Mouse (Mus musculus) activated CD4-positive, CD25-positive, alpha-beta regulatory T cell, adult 9 weeks (primary cell): ENCODE data around the gene Avp. TPM values are rescaled to one million over a fixed set of nuclear protein-coding genes. Genes with fewer than 3 reads are reported as not detected.

ENCODE experiments used
- polyA plus RNA-seq: library from polyadenylated mRNA; unstranded; fragments of 100-300 nt; shearing (Covaris generic); gene quantifications from one replicate; pipeline ENCODE4 v1.2.1, GENCODE M21; 2017

Gene Avp
- polyA plus RNA-seq: not detected

DNA sequence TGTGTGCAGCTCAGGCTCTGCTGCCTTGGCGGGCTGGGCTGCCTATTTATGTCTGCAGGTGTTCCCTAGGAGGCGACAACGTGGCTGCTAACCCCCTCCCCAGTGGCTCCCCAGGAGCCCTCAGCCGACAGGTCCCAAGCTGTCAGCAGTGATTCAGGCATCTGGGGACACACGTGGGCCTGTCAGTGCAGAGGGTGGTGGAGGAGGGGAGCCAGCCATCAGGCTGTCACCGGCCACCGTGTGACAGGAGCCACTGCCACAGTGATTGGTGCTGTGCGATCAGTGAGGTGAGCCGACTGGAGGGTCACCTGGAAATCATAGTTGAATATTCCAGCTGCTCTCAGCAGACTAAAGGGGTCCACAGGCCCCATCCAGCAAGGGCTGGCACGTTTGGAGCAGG lies at the start of gene Avp:
Avp (minus strand) TSS at position 3 of the 400 bp plus-strand sequence.

DNA sequence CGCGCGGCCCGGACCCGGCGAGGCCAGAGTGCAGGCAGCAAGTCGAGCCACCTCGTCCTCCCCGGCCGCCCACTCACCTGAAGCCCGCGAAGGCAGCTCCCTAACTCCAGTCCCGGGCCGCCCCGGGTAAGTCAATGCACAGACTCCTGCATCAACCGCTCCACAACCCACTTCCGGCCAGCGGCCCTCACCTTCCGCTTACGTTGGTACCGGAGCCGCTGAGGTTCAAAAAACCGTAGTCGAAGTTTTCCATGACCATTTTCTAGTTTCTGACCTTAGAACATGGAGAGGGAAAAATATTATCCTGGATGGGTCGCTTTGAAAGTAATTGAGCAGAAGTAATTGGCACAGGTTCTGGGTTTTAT lies 47.5 kb upstream of the Avp start, which contains the start of the genes Fastkd5 and Ubox5:
Fastkd5 (minus strand) TSS at position 189 of the 365 bp plus-strand sequence.
Ubox5 (minus strand) TSS at position 200 of the 365 bp plus-strand sequence.

DNA sequence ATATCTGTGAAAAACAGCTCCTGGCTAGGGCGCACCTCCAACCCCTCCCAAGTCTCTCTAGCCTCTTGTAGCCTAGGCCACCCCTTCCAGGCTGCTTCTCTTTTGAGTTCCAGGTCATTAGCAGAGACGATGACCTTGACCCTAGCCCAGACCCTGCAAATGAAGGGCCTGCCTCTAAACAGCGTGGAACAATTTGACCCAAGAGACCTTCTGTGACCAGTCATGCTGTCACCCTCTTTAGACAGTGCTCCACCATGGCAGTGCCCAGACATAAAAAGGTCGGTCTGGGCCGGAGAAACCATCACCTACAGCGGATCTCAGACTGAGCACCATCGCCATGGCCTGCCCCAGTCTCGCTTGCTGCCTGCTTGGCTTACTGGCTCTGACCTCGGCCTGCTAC lies 6.5 kb downstream of the Avp start, which contains the start of gene Oxt:
Oxt (plus strand) TSS at position 301 of the 400 bp plus-strand sequence.

DNA sequence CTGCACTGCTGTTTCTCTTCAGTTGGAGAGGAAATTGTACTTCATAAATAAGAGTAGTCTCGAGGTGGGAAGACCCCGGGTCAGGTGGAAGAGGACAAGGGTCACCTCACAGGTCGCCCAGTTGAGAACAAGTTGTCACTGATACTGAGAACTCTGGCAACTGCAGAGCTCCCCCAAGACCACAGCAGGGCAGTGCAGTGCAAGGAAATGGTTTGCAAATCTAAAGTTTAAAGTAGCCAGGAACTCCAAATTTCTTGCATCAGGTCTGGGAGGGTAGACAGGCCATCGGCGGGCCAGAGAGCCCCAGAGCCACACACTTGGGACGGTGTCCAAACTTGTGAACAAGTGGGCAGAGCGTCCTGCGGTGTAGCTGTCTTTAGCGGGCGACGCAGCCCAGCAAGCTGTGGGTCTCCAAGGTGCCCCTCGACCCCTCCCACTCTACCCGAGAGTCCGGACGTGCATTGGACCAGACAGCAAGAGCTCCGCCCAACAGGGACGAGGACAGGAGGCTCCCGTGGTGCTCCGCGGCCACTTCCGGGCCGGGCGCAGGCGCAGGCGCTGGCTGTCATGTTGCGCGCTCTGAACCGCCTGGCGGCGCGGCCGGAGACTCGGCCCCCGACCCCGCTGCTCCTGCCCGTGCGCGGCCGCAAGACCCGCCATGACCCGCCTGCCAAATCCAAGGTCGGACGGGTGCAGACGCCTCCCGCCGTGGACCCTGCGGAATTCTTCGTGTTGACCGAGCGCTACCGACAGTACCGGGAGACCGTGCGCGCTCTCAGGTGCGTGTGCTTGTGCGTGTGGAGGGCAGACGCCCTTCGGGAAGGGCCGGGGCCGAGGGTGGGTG lies 18.9 kb downstream of the Avp start, which contains the start of gene Mrps26:
Mrps26 (plus strand) TSS at position 531 of the 844 bp plus-strand sequence.

Other genes starting within 250 kb of the Avp start
- gene Cpxm1, start 185.0 kb downstream of the Avp start, polyA plus RNA-seq: 0.17 TPM
- not detected for gene Gm28372, start 177.3 kb downstream of the Avp start, polyA plus RNA-seq
- gene 1700020A23Rik, start 177.3 kb downstream of the Avp start, polyA plus RNA-seq: not detected
- gene Tmem239, start 176.1 kb downstream of the Avp start, polyA plus RNA-seq: not detected
- 253 TPM for gene Vps16, start 158.2 kb downstream of the Avp start, polyA plus RNA-seq
- 23.2 TPM for gene Pced1a, start 157.9 kb downstream of the Avp start, polyA plus RNA-seq
- gene Ptpra, start 132.3 kb downstream of the Avp start, polyA plus RNA-seq: 29.8 TPM
- gene Mrps26, start 18.8 kb downstream of the Avp start, polyA plus RNA-seq: 41.3 TPM
- not detected for gene Oxt, start 6.4 kb downstream of the Avp start, polyA plus RNA-seq
- gene Fastkd5, start 47.5 kb upstream of the Avp start, polyA plus RNA-seq: 19.3 TPM
- gene Ubox5, start 47.5 kb upstream of the Avp start, polyA plus RNA-seq: 14.1 TPM
- 0.39 TPM for gene Lzts3, start 60.2 kb upstream of the Avp start, polyA plus RNA-seq
- 146 TPM for gene Ddrgk1, start 82.1 kb upstream of the Avp start, polyA plus RNA-seq
- 55.3 TPM for gene Itpa, start 85.1 kb upstream of the Avp start, polyA plus RNA-seq
- gene Slc4a11, start 115.0 kb upstream of the Avp start, polyA plus RNA-seq: 0.24 TPM